Mouse (Mus musculus) embryonic fibroblast, embryonic 13.5 days (primary cell): ENCODE results near the gene Gmds.

Experiments used
- CTCF ChIP-seq: IDR thresholded peaks from 2 replicates; pipeline ENCODE4 v1.5.1; 2011; ENCODE audit warnings: mild to moderate bottlenecking, control low read depth, low read length, moderate library complexity, borderline replicate concordance; ENCODE audit not compliant: insufficient read depth
- POLR2A ChIP-seq: IDR thresholded peaks from 2 replicates; pipeline ENCODE4 v1.6.1; 2011; ENCODE audit warnings: low read depth, mild to moderate bottlenecking, control low read depth, low read length, moderate library complexity

DNA sequence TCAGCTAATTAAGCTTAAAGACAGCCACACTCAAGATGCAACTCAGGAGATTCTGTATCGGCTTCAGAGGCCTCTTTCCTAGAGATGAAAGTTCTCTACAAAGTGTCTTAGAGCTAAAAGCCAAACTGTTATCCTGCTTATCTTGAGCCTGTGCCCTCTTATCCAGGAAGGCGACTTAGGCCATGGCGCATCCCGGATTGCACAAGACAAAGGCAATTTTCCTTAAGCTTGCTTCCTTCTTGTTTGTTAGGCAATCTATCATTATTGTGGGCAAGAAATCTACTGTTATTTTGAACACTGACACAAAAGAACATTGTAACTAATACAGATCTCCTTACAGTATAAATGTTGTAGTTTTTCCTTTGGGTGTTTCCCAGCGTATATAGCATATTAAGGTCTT, 511.4 kb downstream of the Gmds start:
- TF ChIP-seq POLR2A (no peak), CTCF (no peak)
